Mouse (Mus musculus): ENCODE data around the gene Ppm1d. TPM values are rescaled to one million over a fixed set of nuclear protein-coding genes. Genes with fewer than 3 reads are reported as not detected.

The Ppm1d gene
- polyA plus RNA-seq, 1 experiment from 2014 or later: 14.6 TPM

DNA sequence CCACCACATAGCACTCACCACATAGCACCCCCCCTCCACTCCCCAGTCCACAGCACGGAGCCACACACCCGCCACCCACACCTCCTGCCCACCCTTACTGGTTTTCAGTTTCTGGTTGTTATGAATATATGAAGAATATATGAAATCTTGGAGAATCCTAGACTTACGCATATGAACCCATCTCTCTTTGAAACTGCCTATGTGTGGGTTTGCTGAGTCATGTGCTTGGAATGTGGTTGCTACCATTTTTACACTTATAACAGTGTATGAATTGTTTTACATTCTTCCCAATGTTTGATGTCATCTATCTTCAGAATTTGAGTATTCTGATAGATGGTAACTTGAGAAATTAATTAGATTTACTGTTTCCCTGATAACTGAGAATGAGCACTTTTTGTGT is 68.0 kb downstream of the Ppm1d start:
- no peak for ATAC-seq (ENCODE audit: insufficient number of reproducible peaks, insufficient read depth, low FRiP score, low read depth)
- no peak overlapping the region for H3K27ac ChIP-seq (ENCODE audit: low read length)
- H3K4me1 ChIP-seq (ENCODE audit: control insufficient read depth, insufficient read depth, low read length): no peaks in the 10 kb centered on the region
- H3K9me3 ChIP-seq (ENCODE audit: control insufficient read depth, low read depth, low read length): no peaks in the 10 kb centered on the region
- H3K36me3 ChIP-seq (ENCODE audit: control insufficient read depth, insufficient read depth, low read length): no peaks in the 10 kb centered on the region
- no peaks in the 10 kb centered on the region for H3K27me3 ChIP-seq (ENCODE audit: control insufficient read depth, insufficient read depth, low read length)
- H3K4me2 ChIP-seq (replicated peaks; ENCODE audit: low read depth, low read length): no peak overlapping the region
- WGBS: 90% methylated on average over 3 of the region's 3 CpGs
- no peak overlapping the region for H3K4me3 ChIP-seq (ENCODE audit: low read depth, low read length)
- H3K9ac ChIP-seq (replicated peaks; ENCODE audit: low read depth, low read length): no peak overlapping the region

- no peaks in the 10 kb centered on the region for H3K27me3 ChIP-seq (ENCODE audit: control insufficient read depth, insufficient read depth, low read length)
- no peaks in the 10 kb centered on the region for H3K9me3 ChIP-seq (ENCODE audit: control insufficient read depth, low read depth, low read length)
- no peaks in the 10 kb centered on the region for H3K4me1 ChIP-seq (ENCODE audit: control insufficient read depth, insufficient read depth, low read length)
- no peak for ATAC-seq (ENCODE audit: insufficient number of reproducible peaks, insufficient read depth, low FRiP score, low read depth)
- no peak overlapping the region for H3K27ac ChIP-seq (ENCODE audit: low read length)
- WGBS: 17% methylated on average over 1 of the region's 1 CpGs
- H3K9ac ChIP-seq (replicated peaks; ENCODE audit: low read depth, low read length): no peak overlapping the region
- no peak overlapping the region for H3K4me3 ChIP-seq (ENCODE audit: low read depth, low read length)
- no peaks in the 10 kb centered on the region for H3K36me3 ChIP-seq (ENCODE audit: control insufficient read depth, insufficient read depth, low read length)
- no peak overlapping the region for H3K4me2 ChIP-seq (replicated peaks; ENCODE audit: low read depth, low read length)
Measured at GRCm38 (mm10) chr11:85380046-85380445, 69.0 kb downstream of the Ppm1d start.

DNA sequence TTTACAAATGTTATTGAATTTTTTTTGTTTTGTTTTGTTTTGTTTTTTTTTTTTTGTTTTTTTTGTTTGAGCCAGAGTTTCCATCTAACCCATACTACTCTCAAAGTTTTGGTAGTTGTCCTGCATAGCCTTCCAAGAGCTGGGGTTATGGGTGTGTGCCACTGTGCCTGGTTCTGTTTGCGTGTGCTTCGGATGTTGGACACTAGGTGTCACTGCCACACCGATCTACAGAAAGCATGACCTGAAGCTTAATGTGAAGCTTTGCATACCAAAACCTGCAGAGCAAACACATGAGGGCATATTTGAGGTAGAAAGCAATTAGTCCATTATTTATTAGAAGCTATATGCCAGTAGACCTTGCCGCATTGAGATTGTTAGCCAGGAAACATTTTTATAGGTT is 71.0 kb downstream of the Ppm1d start:
- no peaks in the 10 kb centered on the region for H3K27me3 ChIP-seq (ENCODE audit: control insufficient read depth, insufficient read depth, low read length)
- no peak overlapping the region for H3K9ac ChIP-seq (replicated peaks; ENCODE audit: low read depth, low read length)
- peak; percentile 14; the same call in 1 of the 2 replicates for ATAC-seq (ENCODE audit: insufficient number of reproducible peaks, insufficient read depth, low FRiP score, low read depth)
- H3K9me3 ChIP-seq (ENCODE audit: control insufficient read depth, low read depth, low read length): no peaks in the 10 kb centered on the region
- H3K27ac ChIP-seq (ENCODE audit: low read length): no peak overlapping the region
- 11% methylated on average over 4 of the region's 4 CpGs for WGBS
- no peaks in the 10 kb centered on the region for H3K4me1 ChIP-seq (ENCODE audit: control insufficient read depth, insufficient read depth, low read length)
- H3K36me3 ChIP-seq (ENCODE audit: control insufficient read depth, insufficient read depth, low read length): no peaks in the 10 kb centered on the region
- no peak overlapping the region for H3K4me2 ChIP-seq (replicated peaks; ENCODE audit: low read depth, low read length)
- H3K4me3 ChIP-seq (ENCODE audit: low read depth, low read length): no peak overlapping the region

GRCm38 (mm10) chr11:85383975-85384821 is 73.2 kb downstream of the Ppm1d start:
- Histone ChIP-seq H3K4me3 (ENCODE audit: low read depth, low read length) (no peak overlapping the region), H3K4me2 (replicated peaks; ENCODE audit: low read depth, low read length) (no peak overlapping the region), H3K27me3 (ENCODE audit: control insufficient read depth, insufficient read depth, low read length) (no peaks in the 10 kb centered on the region), H3K36me3 (ENCODE audit: control insufficient read depth, insufficient read depth, low read length) (no peaks in the 10 kb centered on the region), H3K9me3 (ENCODE audit: control insufficient read depth, low read depth, low read length) (no peaks in the 10 kb centered on the region), H3K27ac (ENCODE audit: low read length) (no peak overlapping the region), H3K4me1 (ENCODE audit: control insufficient read depth, insufficient read depth, low read length) (no peaks in the 10 kb centered on the region), H3K9ac (replicated peaks; ENCODE audit: low read depth, low read length) (no peak overlapping the region)
- no peak for ATAC-seq (ENCODE audit: insufficient number of reproducible peaks, insufficient read depth, low FRiP score, low read depth)
- 89% methylated on average over 7 of the region's 7 CpGs for WGBS

- H3K4me2 ChIP-seq (replicated peaks; ENCODE audit: low read depth, low read length): no peak overlapping the region
- no peaks in the 10 kb centered on the region for H3K27me3 ChIP-seq (ENCODE audit: control insufficient read depth, insufficient read depth, low read length)
- H3K4me1 ChIP-seq (ENCODE audit: control insufficient read depth, insufficient read depth, low read length): peaks cover 3% of the 10 kb centered on the region; the same call in 1 of the 2 replicates
- 64% methylated on average over 12 of the region's 12 CpGs for WGBS
- ATAC-seq (ENCODE audit: insufficient number of reproducible peaks, insufficient read depth, low FRiP score, low read depth): no peak
- H3K9ac ChIP-seq (replicated peaks; ENCODE audit: low read depth, low read length): no peak overlapping the region
- H3K27ac ChIP-seq (ENCODE audit: low read length): peak overlapping the region; percentile 74; the same call in 1 of the 2 replicates
- H3K36me3 ChIP-seq (ENCODE audit: control insufficient read depth, insufficient read depth, low read length): no peaks in the 10 kb centered on the region
- H3K4me3 ChIP-seq (ENCODE audit: low read depth, low read length): no peak overlapping the region
- no peaks in the 10 kb centered on the region for H3K9me3 ChIP-seq (ENCODE audit: control insufficient read depth, low read depth, low read length)
Measured at GRCm38 (mm10) chr11:85392179-85392863, 81.3 kb downstream of the Ppm1d start.

GRCm38 (mm10) chr11:85392864-85393220 is 81.8 kb downstream of the Ppm1d start:
- H3K4me2 ChIP-seq (replicated peaks; ENCODE audit: low read depth, low read length): no peak overlapping the region
- H3K27me3 ChIP-seq (ENCODE audit: control insufficient read depth, insufficient read depth, low read length): no peaks in the 10 kb centered on the region
- H3K27ac ChIP-seq (ENCODE audit: low read length): peak overlapping the region; percentile 41; the same call in 1 of the 2 replicates
- no peak for ATAC-seq (ENCODE audit: insufficient number of reproducible peaks, insufficient read depth, low FRiP score, low read depth)
- H3K36me3 ChIP-seq (ENCODE audit: control insufficient read depth, insufficient read depth, low read length): no peaks in the 10 kb centered on the region
- no peak overlapping the region for H3K9ac ChIP-seq (replicated peaks; ENCODE audit: low read depth, low read length)
- H3K4me3 ChIP-seq (ENCODE audit: low read depth, low read length): no peak overlapping the region
- H3K4me1 ChIP-seq (ENCODE audit: control insufficient read depth, insufficient read depth, low read length): peaks cover 3% of the 10 kb centered on the region; the same call in 1 of the 2 replicates
- WGBS: 61% methylated on average over 9 of the region's 9 CpGs
- H3K9me3 ChIP-seq (ENCODE audit: control insufficient read depth, low read depth, low read length): no peaks in the 10 kb centered on the region

DNA sequence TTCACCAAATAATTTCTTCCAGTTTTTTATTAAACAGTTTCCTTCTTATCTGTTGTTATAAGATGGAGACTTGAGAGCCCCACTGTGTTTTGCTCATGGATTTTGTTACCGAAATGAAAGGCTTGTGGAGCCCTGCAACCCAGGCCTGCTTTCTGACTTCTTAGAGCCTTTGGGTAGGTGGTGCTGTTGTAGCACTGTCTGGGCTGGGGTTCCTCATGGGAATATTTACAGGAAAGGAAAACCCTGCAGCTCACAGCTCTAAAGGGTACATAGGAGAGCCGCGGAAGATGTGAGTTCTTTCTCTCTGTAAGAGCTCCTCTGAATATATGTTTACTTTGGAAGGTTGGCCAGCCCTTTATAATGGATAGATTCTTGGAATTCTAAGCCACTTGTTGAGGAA is 82.9 kb downstream of the Ppm1d start:
- no peak overlapping the region for H3K27ac ChIP-seq (ENCODE audit: low read length)
- H3K9ac ChIP-seq (replicated peaks; ENCODE audit: low read depth, low read length): no peak overlapping the region
- no peak overlapping the region for H3K4me3 ChIP-seq (ENCODE audit: low read depth, low read length)
- no peaks in the 10 kb centered on the region for H3K27me3 ChIP-seq (ENCODE audit: control insufficient read depth, insufficient read depth, low read length)
- no peak overlapping the region for H3K4me2 ChIP-seq (replicated peaks; ENCODE audit: low read depth, low read length)
- no peaks in the 10 kb centered on the region for H3K36me3 ChIP-seq (ENCODE audit: control insufficient read depth, insufficient read depth, low read length)
- H3K4me1 ChIP-seq (ENCODE audit: control insufficient read depth, insufficient read depth, low read length): peaks cover 3% of the 10 kb centered on the region; the same call in 1 of the 2 replicates
- H3K9me3 ChIP-seq (ENCODE audit: control insufficient read depth, low read depth, low read length): no peaks in the 10 kb centered on the region
- 23% methylated on average over 3 of the region's 3 CpGs for WGBS
- ATAC-seq (ENCODE audit: insufficient number of reproducible peaks, insufficient read depth, low FRiP score, low read depth): no peak

GRCm38 (mm10) chr11:85395361-85395760 is 84.3 kb downstream of the Ppm1d start:
- Histone ChIP-seq H3K4me3 (ENCODE audit: low read depth, low read length) (no peak overlapping the region), H3K9ac (replicated peaks; ENCODE audit: low read depth, low read length) (no peak overlapping the region), H3K4me2 (replicated peaks; ENCODE audit: low read depth, low read length) (no peak overlapping the region), H3K4me1 (ENCODE audit: control insufficient read depth, insufficient read depth, low read length) (peaks cover 3% of the 10 kb centered on the region; the same call in 1 of the 2 replicates), H3K36me3 (ENCODE audit: control insufficient read depth, insufficient read depth, low read length) (no peaks in the 10 kb centered on the region), H3K27me3 (ENCODE audit: control insufficient read depth, insufficient read depth, low read length) (no peaks in the 10 kb centered on the region), H3K27ac (ENCODE audit: low read length) (no peak overlapping the region), H3K9me3 (ENCODE audit: control insufficient read depth, low read depth, low read length) (no peaks in the 10 kb centered on the region)
- ATAC-seq (ENCODE audit: insufficient number of reproducible peaks, insufficient read depth, low FRiP score, low read depth): no peak
- WGBS: 73% methylated on average over 7 of the region's 7 CpGs

Measured in stomach, embryonic 14.5 days (tissue).